8 mouse cellular contexts compared by ENCODE assay signal in the genomic region with DNA sequence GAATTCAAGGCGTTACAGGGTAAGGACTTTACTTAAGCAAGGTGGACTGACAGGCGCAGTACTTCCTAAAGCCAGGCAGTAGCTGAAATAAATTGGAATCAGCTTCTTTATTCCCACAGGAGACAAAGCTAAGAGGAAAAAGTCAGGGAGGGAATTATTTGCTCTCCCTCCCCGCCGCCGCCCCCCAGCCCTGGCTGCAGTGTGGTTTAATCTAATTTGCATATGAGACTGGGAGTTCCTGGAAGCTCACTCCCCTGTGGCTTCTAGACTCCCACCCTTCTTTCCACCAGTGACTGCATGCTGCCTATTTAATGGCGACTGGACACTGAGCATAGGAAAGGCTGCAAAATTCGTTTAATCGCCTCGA.
A peak's percentile ranks its signal among the peaks of the same experiment; 100 is the strongest.
DNase-seq lines count a peak whose midpoint lies in the region; ATAC-seq and TF ChIP-seq lines count a peak whose summit lies in the region.

No protein-coding gene starts in this region.

- H3K27ac ChIP-seq in forebrain, embryonic 12.5 days = no peak overlapping the region
- no peak overlapping the region for H3K27ac ChIP-seq in forebrain, embryonic 10.5 days
- peak overlapping the region; percentile 4; the same call in 1 of the 2 replicates for H3K27ac ChIP-seq in hindbrain, postnatal 0 days
- H3K27ac ChIP-seq in neural tube, embryonic 15.5 days (replicated peaks) = no peak overlapping the region
- no peak overlapping the region for H3K27ac ChIP-seq in liver, postnatal 0 days (ENCODE audit: low read depth)

- no peak for TF ChIP-seq CTCF in hindbrain, postnatal 0 days (IDR thresholded peaks at IDR 0.05; ENCODE audit: low read depth)
- no peak for TF ChIP-seq CTCF in liver, postnatal 0 days (IDR thresholded peaks at IDR 0.05; ENCODE audit: low read depth)

- no peak for TF ChIP-seq EP300 in liver, postnatal 0 days (IDR thresholded peaks at IDR 0.05; ENCODE audit: low read depth)

- H3K4me3 ChIP-seq in forebrain, embryonic 12.5 days (replicated peaks) = no peak overlapping the region
- no peak overlapping the region for H3K4me3 ChIP-seq in forebrain, embryonic 10.5 days
- peak overlapping the region; percentile 18 for H3K4me3 ChIP-seq in hindbrain, postnatal 0 days (ENCODE audit: low read length)
- no peak overlapping the region for H3K4me3 ChIP-seq in neural tube, embryonic 15.5 days (replicated peaks)
- H3K4me3 ChIP-seq in liver, postnatal 0 days (ENCODE audit: low read depth, low read length) = no peak overlapping the region

- H3K27me3 ChIP-seq in forebrain, embryonic 12.5 days = no peaks in the 10 kb centered on the region
- no peaks in the 10 kb centered on the region for H3K27me3 ChIP-seq in forebrain, embryonic 10.5 days (ENCODE audit: poor library complexity, severe bottlenecking)
- no peaks in the 10 kb centered on the region; the same call in 1 of the 2 replicates for H3K27me3 ChIP-seq in hindbrain, postnatal 0 days (ENCODE audit: insufficient read depth, low read length)
- H3K27me3 ChIP-seq in neural tube, embryonic 15.5 days (replicated peaks) = no peaks in the 10 kb centered on the region
- H3K27me3 ChIP-seq in liver, postnatal 0 days (ENCODE audit: insufficient read depth, low read length) = no peaks in the 10 kb centered on the region

- intact Hi-C loops in gastrocnemius, postnatal 36 days (cut with DNase I) = no loop called here

- no peaks in the 10 kb centered on the region for H3K36me3 ChIP-seq in forebrain, embryonic 12.5 days (replicated peaks)
- no peaks in the 10 kb centered on the region for H3K36me3 ChIP-seq in forebrain, embryonic 10.5 days (replicated peaks)
- no peaks in the 10 kb centered on the region for H3K36me3 ChIP-seq in hindbrain, postnatal 0 days (ENCODE audit: insufficient read depth, low read length)
- no peaks in the 10 kb centered on the region for H3K36me3 ChIP-seq in neural tube, embryonic 15.5 days
- H3K36me3 ChIP-seq in liver, postnatal 0 days (replicated peaks; ENCODE audit: insufficient read depth, low read length) = no peaks in the 10 kb centered on the region

- no peak for DNase-seq in forebrain, embryonic 10.5 days (ENCODE audit: extremely low spot score, low spot score)
- DNase-seq in MN1 (ENCODE audit: low spot score) = peak; percentile 73
- peak; percentile 35 to 36 for DNase-seq in gastrocnemius, postnatal 36 days
- DNase-seq in hindbrain, postnatal 0 days (ENCODE audit: low spot score) = peak; percentile 41
- DNase-seq in liver, postnatal 0 days = no peak
- no peak for DNase-seq in layer of hippocampus, postnatal 14 days (ENCODE audit: low spot score in 2 of 2)

- no peak overlapping the region for H3K9ac ChIP-seq in forebrain, embryonic 12.5 days
- no peak overlapping the region; the same call in 1 of the 2 replicates for H3K9ac ChIP-seq in hindbrain, postnatal 0 days (replicated peaks; ENCODE audit: low read length)
- no peak overlapping the region for H3K9ac ChIP-seq in neural tube, embryonic 15.5 days (replicated peaks)
- H3K9ac ChIP-seq in liver, postnatal 0 days (replicated peaks) = no peak overlapping the region

- H3K9me3 ChIP-seq in forebrain, embryonic 12.5 days = no peaks in the 10 kb centered on the region
- no peaks in the 10 kb centered on the region for H3K9me3 ChIP-seq in forebrain, embryonic 10.5 days
- H3K9me3 ChIP-seq in hindbrain, postnatal 0 days (ENCODE audit: low read length) = no peaks in the 10 kb centered on the region
- H3K9me3 ChIP-seq in neural tube, embryonic 15.5 days (replicated peaks) = no peaks in the 10 kb centered on the region
- H3K9me3 ChIP-seq in liver, postnatal 0 days (ENCODE audit: low read length) = no peaks in the 10 kb centered on the region

- WGBS in forebrain, embryonic 12.5 days = 33% methylated on average over 9 of the region's 9 CpGs
- WGBS in forebrain, embryonic 10.5 days = 47% methylated on average over 9 of the region's 9 CpGs
- WGBS in hindbrain, postnatal 0 days = 38% methylated on average over 9 of the region's 9 CpGs
- WGBS in neural tube, embryonic 15.5 days = 47% methylated on average over 9 of the region's 9 CpGs
- 55% methylated on average over 9 of the region's 9 CpGs for WGBS in liver, postnatal 0 days (ENCODE audit: insufficient replicate concordance)

- H3K4me2 ChIP-seq in forebrain, embryonic 12.5 days = peak overlapping the region; percentile 15
- peak overlapping the region; percentile 43 for H3K4me2 ChIP-seq in hindbrain, postnatal 0 days (ENCODE audit: low read depth, low read length)
- H3K4me2 ChIP-seq in neural tube, embryonic 15.5 days = 0 out of 2 replicates have a peak overlapping the region, but pooled peaks have one; percentile 15
- H3K4me2 ChIP-seq in liver, postnatal 0 days (ENCODE audit: low read depth, low read length) = no peak overlapping the region

- ATAC-seq in forebrain, embryonic 12.5 days (ENCODE audit: low FRiP score) = peak; percentile 63; the same call in 1 of the 2 replicates
- ATAC-seq in hindbrain, postnatal 0 days = peak; percentile 59; the same call in 1 of the 2 replicates
- no peak for ATAC-seq in neural tube, embryonic 15.5 days (ENCODE audit: low FRiP score)
- no peak for ATAC-seq in liver, postnatal 0 days

- H3K4me1 ChIP-seq in forebrain, embryonic 12.5 days = peaks cover 13% of the 10 kb centered on the region
- peaks cover 14% of the 10 kb centered on the region for H3K4me1 ChIP-seq in forebrain, embryonic 10.5 days
- H3K4me1 ChIP-seq in hindbrain, postnatal 0 days (ENCODE audit: insufficient read depth, low read length) = no peaks in the 10 kb centered on the region; the same call in 1 of the 2 replicates
- H3K4me1 ChIP-seq in neural tube, embryonic 15.5 days = 0 out of 2 replicates have a peak, but pooled peaks cover 7% of the 10 kb centered on the region
- no peaks in the 10 kb centered on the region for H3K4me1 ChIP-seq in liver, postnatal 0 days (ENCODE audit: insufficient read depth)

Comparison
In these comparisons a context has a peak if more than half of its experiments do, and no peak if none do; other contexts are left out.
1. ATAC-seq: peak in forebrain, embryonic 12.5 days (single experiment) and hindbrain, postnatal 0 days (single experiment); none in neural tube, embryonic 15.5 days (single experiment) and liver, postnatal 0 days (single experiment).
2. DNase-seq: peak in MN1 (single experiment), gastrocnemius, postnatal 36 days (2 of 2) and hindbrain, postnatal 0 days (single experiment); none in forebrain, embryonic 10.5 days (single experiment), liver, postnatal 0 days (single experiment) and layer of hippocampus, postnatal 14 days (0 of 2).